Mouse (Mus musculus) megakaryocyte-erythroid progenitor cell, adult 5-6 weeks (primary cell): ENCODE results near the gene Rexo1. TPM values are rescaled to one million over a fixed set of nuclear protein-coding genes. Genes with fewer than 3 reads are reported as not detected.
"Not testable (repeated sequence)": the region's sequence is repeated elsewhere in the genome, so short reads cannot be mapped to it uniquely, and the experiment has no call there.

Source experiments
- ATAC-seq: replicated peaks from 2 replicates; pipeline ENCODE4 v1.8.0; 2016; ENCODE audit warnings: mild to moderate bottlenecking, inconsistent platforms; ENCODE audit not compliant: severe bottlenecking, poor library complexity, low FRiP score, low TSS enrichment
- total RNA-seq, 2 experiments: library from RNA; stranded (forward) in 1 of 2; stranded (reverse) in 1 of 2; fragments of 200-1000, 215-1000 nt in 1 of 2; fragments of >200 nt in 1 of 2; fragmentation: Nextera tagmentation in 1 of 2; gene quantifications; 2 replicates each; pipeline ENCODE4 v1.2.3; 2014 to 2017

Gene Rexo1
- total RNA-seq (2014; fragmentation: Nextera tagmentation) (52.1 and 57.1 TPM in 2 replicates), total RNA-seq (2017) (9.8 and 15.3 TPM in 2 replicates)

- ATAC-seq: peak; percentile 79
These were observed at the start of gene Rexo1 for GRCm38 (mm10) chr10:80561116-80561944. TSS of gene Rexo1 (minus strand) at chr10:80561560.

GRCm38 (mm10) chr10:80611024-80611423, 49.7 kb upstream of the Rexo1 start:
- no peak for ATAC-seq

GRCm38 (mm10) chr10:80610116-80610785, 48.9 kb upstream of the Rexo1 start:
- no peak for ATAC-seq

- ATAC-seq: no peak
These were observed 48.0 kb upstream of the Rexo1 start for GRCm38 (mm10) chr10:80609269-80609924.

GRCm38 (mm10) chr10:80608435-80608834, 47.1 kb upstream of the Rexo1 start:
- no peak for ATAC-seq

GRCm38 (mm10) chr10:80606737-80607350, 45.5 kb upstream of the Rexo1 start:
- no peak for ATAC-seq

- no peak for ATAC-seq
These were observed 44.9 kb upstream of the Rexo1 start for GRCm38 (mm10) chr10:80606306-80606705.

GRCm38 (mm10) chr10:80605721-80606120, 44.4 kb upstream of the Rexo1 start, which contains the start of gene Gm49322:
TSS of gene Gm49322 (plus strand) at chr10:80606021.
- not testable (repeated sequence) for ATAC-seq

GRCm38 (mm10) chr10:80604988-80605387, 43.6 kb upstream of the Rexo1 start:
- no peak for ATAC-seq

- peak; percentile 61 for ATAC-seq
These were observed 42.7 kb upstream of the Rexo1 start for GRCm38 (mm10) chr10:80604001-80604509.

GRCm38 (mm10) chr10:80603364-80603763, 42.0 kb upstream of the Rexo1 start:
- no peak for ATAC-seq

GRCm38 (mm10) chr10:80602698-80603325, 41.5 kb upstream of the Rexo1 start, which contains the start of the genes Scamp4 and Adat3:
TSS of gene Scamp4 (plus strand) at chr10:80602872.
TSS of gene Adat3 (plus strand) at chr10:80602880.
- peak; percentile 89 for ATAC-seq

- ATAC-seq: no peak
These were observed 35.0 kb upstream of the Rexo1 start for GRCm38 (mm10) chr10:80596318-80596717.

GRCm38 (mm10) chr10:80589879-80590854, 28.8 kb upstream of the Rexo1 start, which contains the start of gene Abhd17a:
TSS of gene Abhd17a (minus strand) at chr10:80590341.
- ATAC-seq: peak; percentile 96

- ATAC-seq: no peak
These were observed 27.9 kb upstream of the Rexo1 start for GRCm38 (mm10) chr10:80589127-80589878.

- no peak for ATAC-seq
These were observed 25.9 kb upstream of the Rexo1 start for GRCm38 (mm10) chr10:80587305-80587657.
